Mouse (Mus musculus) c-Kit-positive CD71-positive TER-119-negative erythroid progenitor cells, embryonic 14.5 days (primary cell): ENCODE results near the gene Tmub1.

Experiments used
- DNase-seq: peaks from one replicate; pipeline ENCODE4 v3.0.0-alpha.2; 2013; ENCODE audit warnings: low read depth

Gene Tmub1

DNA sequence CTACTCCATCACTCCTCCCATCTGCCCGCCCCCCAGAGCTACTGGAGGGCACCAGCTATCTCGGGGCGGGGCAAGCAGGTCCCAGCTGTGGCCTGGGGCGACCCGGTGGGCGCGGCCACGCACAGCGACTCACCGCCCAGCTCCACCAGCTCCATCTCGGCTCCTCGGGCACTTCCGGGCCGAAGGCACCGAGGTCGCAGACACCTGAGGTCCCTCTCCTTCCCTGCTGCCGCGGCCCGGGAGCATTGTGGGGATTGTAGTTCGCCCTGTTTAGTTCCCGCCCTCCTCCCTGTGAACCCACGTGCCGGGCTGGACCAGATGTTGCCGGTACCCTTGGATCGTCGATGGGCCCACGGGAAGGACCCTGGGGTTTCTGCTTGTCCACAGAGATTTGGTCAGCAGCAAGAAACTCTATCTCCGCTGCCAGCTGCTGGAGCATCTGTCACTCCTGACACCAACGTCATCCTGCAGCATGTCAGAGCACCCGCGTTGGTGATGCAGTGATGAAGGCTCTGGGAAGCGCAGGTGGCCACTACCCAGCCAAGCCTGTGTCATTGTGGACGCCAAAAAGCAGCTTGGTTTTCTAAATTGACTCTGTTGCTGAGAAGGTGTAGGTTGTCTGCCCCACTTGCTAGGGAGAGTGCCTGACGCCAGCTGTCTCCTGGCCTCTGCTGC is at the start of gene Tmub1:
Tmub1 (minus strand) TSS at position 231 of the 675 bp plus-strand sequence.
- peak; percentile 72 for DNase-seq

DNA sequence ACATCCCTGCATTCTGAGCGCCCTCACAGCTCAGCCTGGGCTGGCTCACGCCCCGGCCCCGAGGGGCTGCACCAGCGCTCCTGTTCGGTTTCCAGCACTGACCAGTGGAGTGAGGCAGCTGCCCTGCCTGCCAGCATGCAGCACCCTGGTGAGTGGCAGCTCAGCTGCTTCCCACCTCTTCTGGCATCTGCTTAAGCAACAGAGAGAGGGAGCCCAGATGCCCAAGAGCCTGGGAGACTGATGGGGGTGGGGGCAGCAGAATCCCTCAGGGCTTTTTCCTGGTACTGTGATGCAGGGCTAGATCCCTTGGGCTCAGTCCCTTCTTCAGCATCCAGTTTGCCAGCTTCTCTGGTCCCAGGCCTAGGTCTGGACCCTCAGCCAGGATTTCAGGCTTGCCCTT is 49.1 kb upstream of the Tmub1 start:
- DNase-seq: no peak

DNA sequence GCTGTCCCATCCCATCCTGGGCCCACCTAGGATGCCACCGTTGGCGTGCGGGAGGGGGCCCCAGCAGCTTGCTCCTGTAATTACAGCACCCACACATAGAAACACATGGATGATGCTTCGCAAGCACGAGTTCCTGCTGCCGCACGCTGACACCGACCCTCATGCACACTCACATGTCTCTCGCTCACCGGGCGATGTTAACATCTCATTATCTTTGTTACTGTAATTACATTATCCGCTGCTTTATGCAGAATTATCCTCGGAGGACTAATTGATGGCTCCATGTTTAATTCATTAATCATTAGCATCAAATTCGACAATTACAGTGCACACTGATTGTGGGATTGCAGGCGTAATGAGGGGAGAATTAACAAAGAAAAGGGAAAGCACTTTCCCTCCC is 47.4 kb upstream of the Tmub1 start:
- DNase-seq: no peak

DNA sequence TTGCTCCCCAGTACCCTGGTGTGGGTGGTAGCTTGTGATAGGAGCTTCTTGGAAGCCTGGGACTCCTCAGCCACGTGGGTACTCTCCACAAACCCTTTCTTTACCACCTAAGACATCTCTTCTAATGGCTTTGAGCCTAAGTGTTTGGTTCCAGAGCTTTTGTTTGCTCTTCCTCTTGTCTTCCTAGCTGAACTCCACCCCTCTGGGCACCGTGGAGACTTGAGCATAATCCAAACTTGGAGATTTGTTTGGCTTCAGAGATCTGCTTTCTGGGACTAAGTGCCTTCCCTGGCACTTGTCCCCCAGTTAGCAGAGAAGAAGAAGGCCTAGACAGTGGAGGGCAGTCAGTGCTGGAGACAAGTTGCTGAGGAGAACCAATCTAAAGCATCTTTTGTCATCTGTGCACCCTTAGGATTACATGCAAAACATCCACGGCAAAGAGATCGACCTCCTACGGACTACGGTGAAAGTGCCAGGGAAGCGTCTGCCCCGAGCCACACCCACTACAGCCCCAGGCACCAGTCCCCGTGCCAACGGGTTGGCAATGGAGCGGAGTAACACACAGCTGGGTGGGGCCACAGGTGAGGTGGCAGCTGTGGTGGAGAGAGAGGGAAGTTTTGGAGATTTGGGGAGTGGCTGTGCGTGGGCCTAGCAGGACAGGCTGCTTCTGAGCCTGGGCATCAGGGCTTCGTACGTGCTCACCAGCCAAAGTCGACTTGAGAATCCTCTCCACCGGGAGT is 45.1 kb upstream of the Tmub1 start:
- DNase-seq: no peak

DNA sequence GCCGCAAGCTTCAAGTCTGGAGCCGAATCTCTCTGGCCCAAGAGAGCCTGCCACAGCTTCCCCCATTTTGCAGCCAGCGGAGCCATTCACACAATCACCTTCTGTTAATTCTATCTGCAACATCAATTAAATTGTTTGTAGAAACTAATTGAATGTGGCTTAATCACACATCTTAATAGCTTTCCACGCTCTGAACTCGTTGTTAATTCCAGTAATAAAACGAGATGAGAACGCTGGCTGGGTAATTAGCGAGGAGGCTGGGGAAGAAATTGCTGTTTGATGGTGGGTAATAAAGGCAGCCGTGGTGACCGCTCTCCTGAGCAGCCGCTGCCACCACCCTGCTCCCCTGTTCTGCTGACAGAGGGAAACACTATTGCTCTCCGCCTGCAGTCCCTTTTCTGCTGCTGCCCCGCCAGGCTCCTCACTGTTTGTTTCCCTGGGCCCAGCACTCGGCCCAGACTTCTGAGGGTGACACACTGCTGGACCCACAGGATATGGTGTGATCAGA is 42.8 kb upstream of the Tmub1 start:
- DNase-seq: no peak

DNA sequence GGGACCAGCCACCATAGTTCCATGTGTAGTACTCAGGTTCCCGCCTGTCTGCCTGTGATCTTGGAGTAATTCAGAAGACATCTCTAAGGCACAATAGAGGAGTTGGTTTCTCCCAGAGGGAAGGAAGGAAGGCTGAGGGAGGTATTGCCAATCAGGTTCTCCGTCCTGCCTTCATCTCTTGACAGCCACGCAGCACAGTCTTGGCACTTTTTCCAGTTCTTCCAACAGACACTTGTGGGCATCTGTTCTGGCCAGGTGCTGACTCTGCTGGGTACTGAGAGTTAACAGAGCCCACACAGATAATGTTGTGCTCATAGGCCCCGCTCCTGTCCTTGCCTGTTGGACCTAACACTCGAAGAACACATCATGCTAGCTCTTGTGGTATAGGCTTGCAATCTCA is 39.1 kb upstream of the Tmub1 start:
- DNase-seq: no peak

DNA sequence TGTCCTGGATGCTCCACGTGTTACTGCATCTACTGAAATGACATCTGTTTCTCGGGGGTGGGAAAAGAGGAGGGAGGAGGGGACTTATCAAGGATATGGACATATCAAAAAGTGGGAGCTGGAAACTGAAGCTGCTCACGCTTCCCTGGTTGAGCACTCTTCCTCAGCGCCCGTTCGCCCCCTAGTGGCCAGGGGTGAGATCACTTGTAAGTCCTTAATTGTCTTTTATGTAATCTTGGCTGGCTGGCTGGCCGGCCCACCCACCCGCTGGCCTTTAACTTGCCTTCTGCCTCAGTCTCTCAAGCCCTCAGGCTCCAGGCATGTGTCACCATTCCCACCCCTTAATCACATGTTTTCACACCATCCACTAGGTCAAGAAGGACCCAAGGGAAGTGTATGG is 38.4 kb upstream of the Tmub1 start:
- DNase-seq: peak; percentile 67

DNA sequence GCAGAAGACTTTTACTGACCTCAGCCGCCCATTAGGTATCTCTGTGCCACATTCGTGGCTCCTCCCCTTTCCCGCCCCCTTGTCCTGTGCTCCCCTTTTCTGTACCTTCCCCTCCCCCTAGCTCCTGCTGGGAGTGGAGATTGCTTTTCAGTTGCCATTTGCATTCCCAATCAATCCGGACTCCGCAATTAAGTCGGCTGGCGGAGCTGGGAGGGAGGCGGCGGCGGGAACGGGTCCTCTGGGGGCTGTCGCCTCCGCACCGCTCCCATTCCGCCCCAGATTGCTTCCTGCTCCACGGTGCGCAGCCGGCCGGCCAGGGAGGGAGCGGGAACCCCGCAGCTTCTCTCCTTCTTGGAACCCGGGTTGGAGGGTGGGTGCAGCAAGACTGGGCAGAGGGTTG is 37.3 kb upstream of the Tmub1 start:
- DNase-seq: no peak

DNA sequence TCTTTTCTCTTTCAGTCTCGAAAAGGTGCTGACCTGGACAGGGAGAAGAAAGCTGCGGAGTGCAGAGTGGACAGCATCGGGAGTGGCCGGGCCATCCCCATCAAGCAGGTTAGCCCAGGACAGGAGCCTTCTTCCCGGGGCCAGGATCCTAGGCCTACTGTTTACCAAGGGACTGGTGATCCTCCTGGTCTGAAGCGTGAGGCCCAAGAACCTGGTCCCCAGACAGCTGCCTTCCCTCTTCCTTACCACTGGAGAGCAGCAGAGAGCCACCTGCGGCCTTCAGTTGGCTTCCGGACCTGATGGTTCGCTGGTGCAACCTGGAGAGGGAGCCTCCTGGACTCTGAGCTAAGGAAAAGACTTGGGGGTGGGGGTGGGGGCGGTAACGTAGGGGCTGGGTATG is 35.7 kb upstream of the Tmub1 start:
- peak; percentile 51 for DNase-seq

DNA sequence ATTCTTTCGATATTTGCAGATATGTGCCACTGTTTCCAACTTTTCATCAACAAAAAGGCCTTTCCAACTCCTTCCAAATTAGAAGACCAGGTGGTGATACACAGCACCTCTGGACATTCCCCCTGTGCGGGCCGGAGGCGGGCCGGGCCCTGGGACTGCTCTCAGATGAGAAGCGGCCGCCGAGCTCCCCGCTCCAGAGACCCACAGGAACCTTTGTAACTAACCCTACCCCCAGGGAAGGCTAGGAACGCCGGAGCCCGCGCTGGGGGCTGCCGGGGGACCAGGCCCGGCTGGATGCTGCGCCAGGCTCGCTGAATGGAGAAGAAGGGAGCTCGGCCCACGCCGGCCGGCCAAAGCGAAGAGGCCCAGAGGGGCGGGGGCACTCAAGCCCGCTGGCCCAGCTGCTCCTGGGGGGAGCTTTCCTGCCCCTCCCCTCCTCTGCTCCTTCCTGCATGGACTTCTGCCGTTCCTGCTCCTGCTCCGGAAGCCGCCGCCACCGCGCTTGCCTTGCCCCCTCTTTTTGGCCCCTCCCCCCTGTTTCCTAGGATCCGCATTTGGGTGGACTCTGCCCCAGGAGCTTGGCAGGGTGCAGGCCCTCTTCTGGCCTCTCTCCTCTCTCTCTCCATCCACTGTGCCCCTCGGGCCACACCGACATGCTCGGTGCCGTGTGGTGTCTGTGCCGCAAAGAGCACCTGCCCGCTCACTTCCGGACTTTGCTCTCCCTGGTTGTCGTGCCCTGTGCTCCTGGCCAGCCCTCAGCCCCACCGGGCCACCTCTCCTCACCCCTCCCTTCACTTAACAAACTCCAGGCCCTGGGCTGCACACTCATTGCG is 34.8 kb upstream of the Tmub1 start:
- DNase-seq: no peak

DNA sequence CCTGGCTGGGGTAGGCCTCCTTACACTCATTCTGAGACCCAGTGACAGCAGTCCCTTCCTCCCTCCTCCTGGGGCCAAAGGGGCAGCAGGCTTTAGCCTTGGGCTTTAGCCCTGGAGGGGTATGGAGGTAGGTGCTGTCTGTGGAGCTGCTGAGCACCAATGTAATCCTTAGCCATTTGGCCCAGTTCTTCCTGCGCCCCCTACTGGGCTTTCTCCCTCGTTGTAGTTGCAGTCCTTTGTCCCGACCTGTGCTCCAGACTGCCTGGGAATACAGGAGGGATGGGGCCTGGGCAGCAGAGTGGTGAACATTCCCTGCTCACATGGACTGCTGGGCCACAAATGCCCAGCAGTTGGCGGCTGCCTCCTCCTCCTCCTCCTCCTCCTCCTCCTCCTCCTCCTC is 34.0 kb upstream of the Tmub1 start:
- DNase-seq: peak; percentile 31

DNA sequence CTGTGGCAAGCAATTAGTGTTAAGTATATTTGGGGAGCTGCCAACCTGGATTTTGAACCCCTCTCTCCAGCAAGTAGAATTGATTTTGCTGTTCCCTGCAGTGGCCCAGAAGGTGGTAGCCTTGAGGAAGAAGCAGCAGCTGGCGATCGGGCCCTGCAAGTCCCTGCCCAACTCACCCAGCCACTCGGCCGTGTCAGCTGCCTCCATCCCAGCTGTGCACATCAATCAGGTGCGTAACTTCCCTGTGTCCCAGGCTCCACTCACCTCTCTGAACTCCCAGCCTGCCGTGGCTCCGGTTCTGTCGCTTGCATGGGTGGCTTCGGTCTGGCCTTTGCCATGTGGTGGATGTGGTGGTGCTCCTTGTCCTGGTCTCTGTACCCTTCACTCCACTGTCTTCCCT is 30.3 kb upstream of the Tmub1 start:
- no peak for DNase-seq

DNA sequence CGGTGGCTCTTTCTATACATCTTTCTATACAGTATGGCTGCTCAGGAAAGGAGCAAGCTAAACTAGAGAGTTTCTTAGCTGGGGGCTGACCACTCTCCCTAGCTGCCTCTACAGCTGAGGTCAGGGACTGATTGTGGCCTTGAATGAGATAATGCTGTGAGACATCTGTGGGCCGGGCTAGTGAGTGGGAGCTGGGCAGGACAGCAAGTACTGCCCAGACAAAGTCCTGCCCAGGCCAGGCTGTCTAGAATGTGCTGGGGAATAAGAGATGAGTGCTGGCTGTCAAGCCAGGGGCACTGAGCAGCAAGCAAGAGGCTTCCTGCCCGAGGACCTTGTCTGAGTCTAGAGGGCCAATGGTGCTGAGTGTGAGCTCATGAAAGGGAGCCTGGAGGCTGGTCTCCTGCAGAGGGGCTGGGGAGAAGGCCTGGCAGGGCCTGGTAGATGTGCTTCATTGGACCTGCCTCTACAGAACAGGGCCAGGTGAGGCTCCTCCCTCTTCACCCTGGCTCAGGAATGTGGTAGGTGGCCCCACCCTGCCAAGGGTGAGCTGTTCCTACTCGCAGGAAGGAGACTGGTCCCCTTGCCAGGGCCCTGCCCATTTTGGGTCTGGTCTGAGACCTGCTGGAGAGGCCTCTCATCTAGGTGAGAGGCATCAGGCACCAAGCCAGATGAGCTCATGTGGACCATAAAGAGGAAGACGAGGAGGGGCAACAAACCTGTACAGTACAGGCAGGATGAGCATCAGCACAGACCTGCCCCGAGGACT is 28.0 kb upstream of the Tmub1 start:
- DNase-seq: no peak

DNA sequence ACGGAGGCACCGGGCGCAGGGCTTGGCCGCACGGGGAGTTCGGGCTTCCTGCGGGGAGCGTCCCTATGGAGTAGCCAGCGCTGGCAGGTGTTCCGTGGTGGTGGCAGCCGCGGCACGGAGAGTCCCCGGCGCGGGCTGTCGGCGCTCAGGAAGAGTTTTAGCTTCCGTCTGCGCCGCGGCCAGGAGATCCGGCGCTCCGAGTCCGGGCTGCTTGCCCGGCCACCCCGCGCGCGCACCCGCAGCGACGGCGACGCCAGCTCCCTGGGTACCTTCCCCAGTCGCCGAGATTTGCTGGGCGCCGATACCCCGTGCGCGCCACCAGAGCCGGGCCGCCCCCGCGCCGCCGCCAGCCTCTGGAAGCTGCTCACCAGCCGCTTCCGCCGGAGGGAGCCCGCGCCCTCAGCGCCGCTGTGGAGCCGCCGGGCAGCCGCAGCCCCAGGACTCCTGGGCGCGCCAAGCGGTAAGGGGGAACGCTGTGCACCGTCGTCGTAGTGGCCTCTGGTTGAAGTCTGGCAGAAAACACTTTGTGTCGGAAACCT is 27.1 kb upstream of the Tmub1 start:
- DNase-seq: no peak

DNA sequence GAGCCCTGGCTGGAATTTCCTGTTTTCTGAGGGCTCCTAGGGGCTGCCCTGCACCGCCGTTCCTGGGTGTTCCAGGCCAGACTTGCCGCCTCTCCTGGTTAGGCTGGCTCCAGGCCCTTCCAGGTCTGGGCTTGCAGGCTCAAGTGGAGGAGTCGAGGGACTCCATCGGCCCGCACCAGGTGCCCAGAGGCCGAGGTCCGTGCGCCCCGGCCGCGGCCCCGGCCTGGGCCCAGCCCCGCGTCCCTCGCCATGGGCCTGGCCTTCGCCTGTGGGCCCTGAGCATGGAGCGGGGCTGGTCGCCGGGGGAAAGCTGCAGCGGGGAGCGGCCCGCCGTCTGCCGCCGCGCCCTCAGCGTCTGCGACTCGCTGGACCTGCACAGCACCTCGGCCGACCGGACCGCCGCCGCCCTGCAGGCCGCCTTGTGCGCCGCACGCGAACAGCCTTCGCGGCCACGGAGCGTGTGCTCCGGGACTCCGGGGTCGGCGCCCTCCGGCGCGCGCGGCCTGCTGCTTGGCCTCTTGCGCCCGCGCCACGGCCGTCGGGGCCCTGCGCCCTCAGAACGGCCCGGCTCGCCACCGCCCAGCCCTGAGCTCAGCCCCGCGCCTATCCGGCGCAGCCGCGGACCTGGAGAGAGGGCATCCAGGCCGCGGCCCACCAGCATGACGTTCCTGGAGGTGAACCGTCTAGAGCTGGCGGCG is 26.5 kb upstream of the Tmub1 start:
- no peak for DNase-seq

DNA sequence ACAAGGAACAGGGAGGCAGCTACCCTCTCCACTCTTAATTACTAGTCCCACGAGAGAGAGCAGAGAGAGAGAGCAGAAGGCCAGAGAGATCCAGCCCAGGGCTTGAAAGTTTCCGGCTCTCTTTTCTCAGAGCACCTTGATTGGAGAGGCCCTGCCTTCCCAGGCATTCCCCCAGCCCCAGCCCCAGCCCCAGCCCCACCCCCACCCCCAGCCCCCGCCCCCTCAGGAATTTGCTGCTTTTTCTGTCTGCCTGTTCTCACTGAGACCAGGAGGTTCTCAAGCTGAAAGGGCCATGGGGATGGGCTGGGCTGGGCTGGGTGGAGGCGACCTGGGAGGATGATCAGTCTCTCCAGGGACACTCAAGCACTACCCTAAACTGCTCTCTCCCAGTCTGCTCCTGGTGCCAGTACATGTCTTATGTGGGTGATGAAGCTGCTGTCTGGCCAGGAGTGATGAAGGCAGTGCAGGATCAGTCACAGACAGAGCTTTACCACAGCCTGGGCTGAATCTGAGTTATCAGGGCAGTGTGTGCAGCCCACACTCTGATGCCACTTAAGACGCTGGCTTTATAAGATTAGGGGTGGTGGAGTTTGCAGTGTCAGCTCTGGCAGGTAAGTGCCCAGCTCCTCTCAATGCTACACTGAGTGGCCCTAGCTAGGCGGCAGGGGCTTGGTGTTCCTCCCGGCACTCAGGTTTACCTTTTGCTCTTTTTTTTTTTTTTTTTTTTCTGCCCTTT is 25.4 kb upstream of the Tmub1 start:
- no peak for DNase-seq

DNA sequence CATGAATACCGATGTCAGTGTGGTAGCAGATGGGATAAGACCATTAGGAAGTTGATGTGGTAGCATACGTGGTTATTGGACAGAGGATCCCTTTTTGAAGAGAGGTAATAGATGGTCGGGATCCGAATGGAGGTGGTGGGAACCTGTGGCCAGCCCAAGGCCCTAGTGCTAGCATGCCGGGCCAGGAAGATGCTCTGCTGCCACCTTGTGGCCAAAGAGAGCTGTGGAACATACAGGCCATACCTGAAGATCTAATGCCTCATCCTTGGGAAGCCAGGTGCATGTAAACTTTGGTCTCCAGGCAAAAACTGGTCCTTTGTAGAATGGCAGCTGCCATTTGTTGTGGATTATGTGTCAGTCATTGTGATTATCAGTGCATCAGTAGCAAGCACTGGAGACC is 22.9 kb upstream of the Tmub1 start:
- peak; percentile 76 for DNase-seq

DNA sequence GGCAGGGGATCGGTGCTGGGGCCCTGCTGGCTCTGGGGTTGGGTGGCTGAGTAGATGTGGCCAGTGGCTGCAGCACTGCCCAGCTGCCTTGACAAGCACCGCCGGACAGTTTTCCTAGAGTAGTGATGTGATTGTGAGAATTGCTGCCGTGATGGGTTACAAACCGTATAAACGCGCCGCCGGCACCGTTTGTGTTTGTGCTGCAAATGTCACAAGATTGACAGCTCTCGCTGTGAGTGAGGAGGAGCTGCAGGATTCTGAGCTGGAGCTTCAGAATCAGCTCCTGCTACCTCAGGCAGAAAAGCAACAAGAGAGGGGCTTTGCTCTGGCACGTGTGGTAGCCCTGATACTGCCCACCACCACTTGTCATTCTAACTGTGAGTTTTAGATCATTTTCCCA is 19.1 kb upstream of the Tmub1 start:
- no peak for DNase-seq

DNA sequence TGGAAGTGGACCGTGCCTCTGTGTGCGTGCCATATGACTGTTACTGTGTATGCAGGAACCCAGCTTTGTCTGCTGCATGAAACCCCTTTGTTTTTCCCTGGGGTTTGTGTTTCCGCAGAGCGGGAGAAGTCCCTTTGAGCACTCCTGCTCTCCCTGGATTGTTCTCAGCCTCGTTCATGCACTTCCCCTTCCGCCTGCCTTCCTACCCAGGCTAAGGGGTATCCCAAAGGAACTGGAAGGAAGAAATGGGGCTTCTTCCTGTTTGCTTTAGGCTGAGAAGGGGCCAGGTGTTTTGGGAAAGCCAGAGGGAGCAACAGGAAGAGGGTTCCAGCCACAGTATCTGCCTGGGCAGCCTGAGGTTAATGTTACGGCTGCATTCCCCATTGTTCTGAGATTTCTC is 8.0 kb upstream of the Tmub1 start:
- DNase-seq: no peak

DNA sequence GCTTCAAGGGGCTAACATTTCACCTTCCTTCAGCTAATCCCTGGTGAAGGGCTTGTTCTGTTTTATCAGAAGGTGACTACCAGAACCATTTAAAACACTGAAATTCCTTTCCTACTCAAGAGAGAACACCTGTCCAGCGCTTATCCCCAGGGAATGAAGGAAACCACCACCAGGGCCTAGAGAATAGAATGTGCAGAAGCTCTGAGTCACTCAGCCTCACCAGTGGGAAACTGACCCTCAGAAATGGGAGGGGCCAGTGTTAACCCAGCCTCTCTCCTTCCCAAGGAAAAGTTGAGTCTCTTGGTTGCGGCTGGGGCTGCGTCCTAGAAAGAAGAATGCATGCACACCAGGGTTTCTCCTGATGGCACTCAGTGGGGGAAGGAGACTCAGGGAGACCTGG is 7.4 kb upstream of the Tmub1 start:
- no peak for DNase-seq

DNA sequence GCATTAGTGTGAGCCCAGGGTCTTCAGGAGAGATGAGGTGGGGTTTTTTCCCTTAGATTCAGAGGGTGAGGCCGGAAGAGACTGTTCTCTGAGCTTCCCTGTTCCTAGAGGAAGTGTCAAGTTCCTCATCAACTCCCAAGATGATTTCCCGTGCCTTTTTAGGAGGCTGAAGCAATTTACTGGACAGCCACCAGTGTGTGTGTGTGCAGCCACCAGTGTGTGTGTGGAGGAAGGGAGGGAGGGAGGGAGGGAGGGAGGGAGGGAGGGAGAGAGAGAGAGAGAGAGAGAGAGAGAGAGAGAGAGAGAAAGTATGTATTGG is 6.3 kb upstream of the Tmub1 start:
- no peak for DNase-seq
